Mouse (Mus musculus) forebrain, embryonic 16.5 days (tissue): ENCODE data around the gene Arhgap45. TPM values are rescaled to one million over a fixed set of nuclear protein-coding genes. Genes with fewer than 3 reads are reported as not detected.
A peak's percentile ranks its signal among the peaks of the same experiment; 100 is the strongest.

ENCODE experiments used
- ATAC-seq: fragments of 200-750 bp; cut with Nextera tagmentation; 2 replicates; pipeline ENCODE4 v1.8.0; 2017; ENCODE audit warnings: mild to moderate bottlenecking, moderate library complexity
- H3K27ac ChIP-seq: fragments of 300-500 bp; sonication (generic); 2 replicates; pipeline ENCODE4 v1.5.1; 2014; ENCODE audit warnings: low read length, control low read depth
- H3K27me3 ChIP-seq: fragments of 300-500 bp; sonication (generic); replicated peaks from 2 replicates; pipeline ENCODE4 v1.6.1; 2014; ENCODE audit warnings: low read length; ENCODE audit not compliant: control insufficient read depth, insufficient read depth
- H3K36me3 ChIP-seq: fragments of 300-500 bp; sonication (generic); 2 replicates; pipeline ENCODE4 v1.6.1; 2014; ENCODE audit not compliant: control insufficient read depth, insufficient read depth
- H3K4me1 ChIP-seq: fragments of 300-500 bp; sonication (generic); replicated peaks from 2 replicates; pipeline ENCODE4 v1.6.1; 2014; ENCODE audit warnings: low read length; ENCODE audit not compliant: control insufficient read depth, insufficient read depth
- H3K4me2 ChIP-seq: fragments of 300-500 bp; sonication (generic); 2 replicates; pipeline ENCODE4 v1.6.1; 2014; ENCODE audit warnings: mild to moderate bottlenecking, low read length, control low read depth
- H3K4me3 ChIP-seq: fragments of 300-500 bp; sonication (generic); replicated peaks from 2 replicates; pipeline ENCODE4 v1.5.1; 2014; ENCODE audit warnings: mild to moderate bottlenecking, low read length, control low read depth
- H3K9ac ChIP-seq: fragments of 300-500 bp; sonication (generic); replicated peaks from 2 replicates; pipeline ENCODE4 v1.6.1; 2014; ENCODE audit warnings: low read depth, low read length, control low read depth
- H3K9me3 ChIP-seq: fragments of 300-500 bp; sonication (generic); 2 replicates; pipeline ENCODE4 v1.6.1; 2016; ENCODE audit warnings: low read length; ENCODE audit not compliant: control insufficient read depth
- WGBS: fragments of 180-500 bp; shearing (Covaris S2); extraction: QIAGEN DNeasy Blood & Tissue Kit; methylation state at CpG from one replicate; pipeline ENCODE4 v1.1.7; 2014; 5-methylcytosine and 5-hydroxymethylcytosine counted together
- polyA plus RNA-seq: library from polyadenylated mRNA; unstranded; fragments of >200 nt; fragmentation: Nextera tagmentation; extraction: Ambion mirVana; gene quantifications from 2 replicates; pipeline ENCODE4 v1.2.1, GENCODE M21; 2015

The Arhgap45 gene
- polyA plus RNA-seq, 1 experiment from 2014 or later = 1.2 TPM

DNA sequence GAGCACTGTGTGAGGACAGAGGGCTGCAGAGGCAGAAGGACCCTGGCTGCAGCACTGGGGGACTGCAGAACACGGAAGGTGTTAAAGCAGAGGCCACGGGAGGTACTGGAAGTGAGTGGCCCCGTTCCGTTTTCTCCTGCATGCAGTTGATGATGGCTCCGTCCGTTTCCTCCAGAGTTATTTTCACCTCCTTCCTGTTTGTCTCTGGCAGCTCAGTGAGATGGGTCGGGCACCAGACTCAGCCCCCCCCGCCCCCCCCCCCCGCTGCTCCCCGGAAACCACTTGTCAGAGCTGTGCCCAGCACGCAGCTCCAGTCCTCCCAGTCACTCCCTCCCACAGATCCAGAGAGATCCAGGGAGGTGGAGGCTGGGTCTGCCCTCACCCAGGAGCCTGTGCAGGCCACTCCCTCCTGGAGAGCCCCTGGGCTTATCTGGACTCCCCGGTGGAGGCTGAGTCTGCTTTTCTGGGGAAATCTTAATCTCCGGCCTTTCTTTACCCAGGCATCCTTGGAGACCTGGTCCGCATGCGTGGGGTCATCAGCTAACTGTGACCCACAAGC lies 2.4 kb downstream of the Arhgap45 start:
- Histone ChIP-seq H3K4me1 (no peaks in the 10 kb centered on the region), H3K9me3 (no peaks in the 10 kb centered on the region), H3K4me3 (no peak overlapping the region), H3K27ac (no peak overlapping the region), H3K4me2 (no peak overlapping the region), H3K9ac (no peak overlapping the region), H3K36me3 (no peaks in the 10 kb centered on the region), H3K27me3 (peaks cover 44% of the 10 kb centered on the region)
- no peak for ATAC-seq
- 9% methylated on average over 15 of the region's 15 CpGs for WGBS

DNA sequence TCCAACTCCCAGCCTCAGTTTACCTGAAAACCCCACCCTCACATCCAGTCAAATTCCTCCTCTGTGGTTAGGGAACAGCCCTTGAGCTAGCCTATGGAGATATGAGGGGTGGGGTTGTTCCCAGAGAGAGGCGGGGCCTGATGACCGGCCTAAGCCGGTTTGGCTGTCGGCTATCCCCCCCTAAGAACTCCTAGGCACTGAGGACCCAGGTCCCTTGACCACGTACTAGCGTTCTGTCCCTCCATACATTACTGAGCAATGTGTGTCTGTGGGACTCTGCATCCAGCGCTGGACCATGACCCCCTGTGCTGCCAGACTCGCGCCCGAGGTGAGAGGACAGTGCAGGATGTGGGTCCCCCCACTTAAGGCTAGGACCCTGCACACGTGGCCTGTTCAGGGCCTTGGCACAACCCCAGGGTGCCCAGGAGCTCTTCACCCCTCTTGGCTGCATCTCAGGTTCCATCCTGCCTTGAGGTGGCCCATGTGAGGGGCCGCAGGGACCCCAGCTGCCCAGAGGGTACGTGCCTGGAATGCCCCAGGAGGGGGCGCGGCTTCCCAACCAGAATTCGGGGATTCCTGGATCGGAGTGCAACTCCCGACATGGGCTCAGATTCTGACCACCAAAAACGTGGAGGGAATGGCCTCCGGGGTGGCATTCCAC lies 3.1 kb downstream of the Arhgap45 start:
- Histone ChIP-seq H3K9me3 (no peaks in the 10 kb centered on the region), H3K27ac (no peak overlapping the region), H3K9ac (peak overlapping the region; percentile 31; the same call in 1 of the 2 replicates), H3K36me3 (no peaks in the 10 kb centered on the region), H3K4me1 (no peaks in the 10 kb centered on the region), H3K4me3 (no peak overlapping the region), H3K4me2 (no peak overlapping the region), H3K27me3 (peaks cover 36% of the 10 kb centered on the region)
- ATAC-seq = no peak
- WGBS = 5% methylated on average over 20 of the region's 20 CpGs

GRCm38 (mm10) chr10:80020191-80020590 lies 3.7 kb downstream of the Arhgap45 start:
- peaks cover 30% of the 10 kb centered on the region for H3K27me3 ChIP-seq

GRCm38 (mm10) chr10:80020603-80021319 lies 4.3 kb downstream of the Arhgap45 start:
- 82% methylated on average over 18 of the region's 18 CpGs for WGBS
- ATAC-seq = no peak
- Histone ChIP-seq H3K9me3 (no peaks in the 10 kb centered on the region), H3K9ac (no peak overlapping the region), H3K4me2 (no peak overlapping the region), H3K36me3 (no peaks in the 10 kb centered on the region), H3K4me3 (no peak overlapping the region), H3K27me3 (peaks cover 27% of the 10 kb centered on the region), H3K27ac (no peak overlapping the region), H3K4me1 (no peaks in the 10 kb centered on the region)

More at GRCm38 (mm10) chr10:80020191-80020590, 3.7 kb downstream of the Arhgap45 start:
- Histone ChIP-seq H3K4me3 (no peak overlapping the region), H3K36me3 (no peaks in the 10 kb centered on the region), H3K27ac (no peak overlapping the region), H3K9ac (no peak overlapping the region), H3K9me3 (no peaks in the 10 kb centered on the region), H3K4me1 (no peaks in the 10 kb centered on the region), H3K4me2 (no peak overlapping the region)
- ATAC-seq = no peak
- WGBS = 20% methylated on average over 11 of the region's 11 CpGs

DNA sequence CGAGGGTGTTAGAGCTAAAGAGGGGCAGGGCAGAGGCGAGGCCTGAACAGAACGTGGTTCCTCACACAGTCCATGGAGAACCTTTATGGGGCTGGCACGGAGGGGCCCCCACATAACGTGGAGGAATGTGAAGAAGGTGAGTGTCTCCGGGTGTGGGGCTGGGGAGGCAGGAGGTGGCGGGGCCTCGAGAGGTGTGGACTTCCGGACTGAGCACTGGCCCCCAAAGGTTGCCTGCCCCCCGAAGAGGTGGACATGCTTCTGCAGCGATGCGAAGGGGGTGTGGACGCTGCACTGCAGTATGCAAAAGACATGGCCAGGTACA lies 4.8 kb downstream of the Arhgap45 start:
- 93% methylated on average over 13 of the region's 13 CpGs for WGBS
- Histone ChIP-seq H3K36me3 (no peaks in the 10 kb centered on the region), H3K27ac (no peak overlapping the region), H3K9me3 (no peaks in the 10 kb centered on the region), H3K4me1 (no peaks in the 10 kb centered on the region), H3K27me3 (peaks cover 21% of the 10 kb centered on the region), H3K4me2 (no peak overlapping the region), H3K9ac (no peak overlapping the region), H3K4me3 (no peak overlapping the region)
- ATAC-seq = no peak

DNA sequence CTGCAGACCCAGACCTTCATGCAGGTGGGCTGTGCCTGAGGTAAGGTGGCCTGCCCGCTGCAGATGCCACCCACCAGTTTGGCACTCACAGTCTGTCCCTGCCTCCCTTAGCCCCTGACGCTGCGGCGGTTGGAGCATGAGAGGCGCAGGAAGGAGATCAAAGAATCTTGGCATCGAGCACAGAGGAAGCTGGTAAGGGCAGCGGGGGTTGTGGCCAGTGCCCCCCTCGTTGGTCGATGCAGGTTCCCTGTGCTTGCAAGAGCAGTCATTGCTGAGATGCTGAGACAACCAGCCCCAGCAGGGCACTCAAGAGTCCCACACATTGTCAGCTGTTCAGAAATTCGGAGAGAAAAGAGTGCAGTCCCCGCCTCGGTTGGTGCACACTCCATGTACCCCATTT lies 5.7 kb downstream of the Arhgap45 start:
- no peak for ATAC-seq

DNA sequence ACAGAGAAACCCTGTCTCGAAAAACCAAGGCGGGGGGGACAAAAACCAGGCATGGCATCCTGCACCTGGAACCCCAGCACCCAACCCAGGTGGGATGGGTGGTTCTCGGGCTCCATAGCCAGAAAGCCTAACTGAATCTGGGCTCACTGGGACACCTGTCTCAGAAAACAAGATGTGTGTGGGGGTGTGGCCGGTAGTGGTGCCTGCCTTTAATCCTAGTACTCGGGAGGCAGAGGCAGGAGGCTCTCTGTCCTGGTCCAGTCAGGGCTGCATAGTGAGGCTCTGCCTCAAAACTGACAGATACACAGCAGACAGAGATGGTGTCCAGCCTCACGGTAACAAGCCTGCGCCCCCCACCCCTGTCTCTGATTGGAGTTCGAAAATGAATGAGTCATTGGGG lies 6.4 kb downstream of the Arhgap45 start:
- H3K27me3 ChIP-seq = peaks cover 16% of the 10 kb centered on the region
- no peak for ATAC-seq
- H3K4me1 ChIP-seq = no peaks in the 10 kb centered on the region
- H3K27ac ChIP-seq = no peak overlapping the region
- H3K9ac ChIP-seq = no peak overlapping the region
- no peak overlapping the region for H3K4me2 ChIP-seq
- WGBS = 93% methylated on average over 8 of the region's 8 CpGs
- no peak overlapping the region for H3K4me3 ChIP-seq
- no peaks in the 10 kb centered on the region for H3K36me3 ChIP-seq
- H3K9me3 ChIP-seq = no peaks in the 10 kb centered on the region

More for the DNA sequence above, 5.7 kb downstream of the Arhgap45 start:
- Histone ChIP-seq H3K36me3 (no peaks in the 10 kb centered on the region), H3K4me3 (no peak overlapping the region), H3K9me3 (no peaks in the 10 kb centered on the region), H3K4me1 (no peaks in the 10 kb centered on the region), H3K27me3 (peaks cover 20% of the 10 kb centered on the region), H3K27ac (no peak overlapping the region), H3K9ac (no peak overlapping the region), H3K4me2 (no peak overlapping the region)
- WGBS = 88% methylated on average over 12 of the region's 12 CpGs

DNA sequence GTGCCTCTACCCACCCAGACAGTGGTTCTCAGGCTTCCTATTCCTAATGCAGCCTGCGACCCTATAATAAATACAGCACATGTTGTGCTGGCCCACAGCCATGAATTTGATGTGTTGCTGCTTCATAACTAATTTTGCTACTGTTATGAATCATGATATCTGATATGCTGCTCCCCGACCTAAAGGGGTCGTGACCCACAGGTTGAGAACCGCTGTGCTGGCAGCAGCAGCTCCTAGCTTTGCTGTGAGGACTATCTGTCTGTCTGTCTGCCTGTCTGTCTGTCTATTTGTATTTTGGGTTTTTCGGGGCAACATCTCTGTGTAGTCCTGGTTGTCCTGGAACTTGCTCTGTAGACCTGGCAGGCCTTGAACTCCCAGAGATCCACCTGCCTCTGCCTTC lies 7.3 kb downstream of the Arhgap45 start:
- Histone ChIP-seq H3K9ac (no peak overlapping the region), H3K27me3 (peaks cover 11% of the 10 kb centered on the region), H3K4me2 (no peak overlapping the region), H3K27ac (no peak overlapping the region), H3K9me3 (no peaks in the 10 kb centered on the region), H3K4me1 (no peaks in the 10 kb centered on the region), H3K4me3 (no peak overlapping the region), H3K36me3 (no peaks in the 10 kb centered on the region)
- no peak for ATAC-seq
- WGBS = 81% methylated on average over 5 of the region's 5 CpGs

- no peak overlapping the region for H3K27ac ChIP-seq
- H3K9ac ChIP-seq = no peak overlapping the region
- H3K4me1 ChIP-seq = no peaks in the 10 kb centered on the region
- H3K36me3 ChIP-seq = no peaks in the 10 kb centered on the region
- no peaks in the 10 kb centered on the region for H3K9me3 ChIP-seq
- peaks cover 4% of the 10 kb centered on the region for H3K27me3 ChIP-seq
- H3K4me3 ChIP-seq = no peak overlapping the region
- H3K4me2 ChIP-seq = no peak overlapping the region
- 83% methylated on average over 15 of the region's 15 CpGs for WGBS
- ATAC-seq = no peak
Observed at GRCm38 (mm10) chr10:80024229-80025043, 8.0 kb downstream of the Arhgap45 start.
